ENCODE assay signal across 19 mouse cellular contexts in the genomic region with DNA sequence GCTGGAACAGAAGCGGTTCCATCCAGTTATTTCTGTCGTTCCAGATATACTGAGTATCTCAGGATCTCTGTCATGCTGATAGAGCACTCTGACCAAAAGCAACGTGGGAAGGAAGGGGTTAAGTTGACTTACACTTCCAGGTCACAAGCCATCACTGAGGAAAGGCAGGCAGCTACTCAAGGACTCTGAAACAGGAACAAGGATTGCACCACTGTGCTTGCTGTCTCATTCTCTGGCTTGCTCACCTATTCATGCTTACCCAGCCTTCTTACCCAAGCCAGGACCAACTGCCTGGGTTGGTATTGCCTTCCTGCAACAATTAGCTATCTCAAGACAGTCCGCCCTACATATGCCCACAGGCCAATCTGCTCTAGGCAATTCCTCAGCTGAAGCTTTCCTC. TPM values are rescaled to one million over a fixed set of nuclear protein-coding genes. Genes with fewer than 3 reads are reported as not detected.
DNase-seq lines count a peak whose midpoint lies in the region; ATAC-seq and TF ChIP-seq lines count a peak whose summit lies in the region.
"Had no signal": no experiment of that assay in that cellular context is flagged by ENCODE, and none has a peak within 500 bp of the region (broad histone marks: within the 10 kb centered on the region; RNA-seq: fewer than 3 reads in every experiment).

No protein-coding gene starts in this region.

- no peak overlapping the region for H3K27ac ChIP-seq in lung, embryonic 14.5 days (ENCODE audit: low read depth)
- no peak overlapping the region for H3K27ac ChIP-seq in stomach, embryonic 14.5 days (ENCODE audit: low read length)
- H3K27ac ChIP-seq: limb, embryonic 10.5 days; liver, embryonic 15.5 days; neural tube, embryonic 13.5 days had no signal

- TF ChIP-seq CTCF in lung, embryonic 14.5 days (IDR thresholded peaks at IDR 0.05; ENCODE audit: low read depth): no peak
- TF ChIP-seq CTCF in lung, adult 2 months (IDR thresholded peaks at IDR 0.05; ENCODE audit: insufficient read depth, low read length): no peak

- peak overlapping the region; percentile 48 for H3K4me2 ChIP-seq in lung, embryonic 14.5 days
- H3K4me2 ChIP-seq in stomach, embryonic 14.5 days (replicated peaks; ENCODE audit: low read depth, low read length): peak overlapping the region; percentile 22
- H3K4me2 ChIP-seq: liver, embryonic 15.5 days; neural tube, embryonic 13.5 days had no signal

- H3K4me3 ChIP-seq in lung, embryonic 14.5 days (ENCODE audit: low read depth, low read length): peak overlapping the region; percentile 8; the same call in 1 of the 2 replicates
- H3K4me3 ChIP-seq in lung, adult 2 months (replicated peaks; ENCODE audit: extremely low read depth, low read depth, low read length): no peak overlapping the region
- H3K4me3 ChIP-seq in stomach, embryonic 14.5 days (ENCODE audit: low read depth, low read length): no peak overlapping the region
- H3K4me3 ChIP-seq: erythroblast, embryonic 14.5 days; limb, embryonic 10.5 days; liver, embryonic 15.5 days; neural tube, embryonic 13.5 days had no signal

- no peak for DNase-seq in lung, embryonic 14.5 days
- no peak for DNase-seq in lung, adult 2 months
- DNase-seq in adrenal gland, postnatal 25 days: no peak
- DNase-seq in left cerebral cortex, postnatal 10 days (ENCODE audit: extremely low spot score in 1 of 2, low spot score in 2 of 2): no peak
- DNase-seq: cerebellum, adult 11-12 months; gastrocnemius, postnatal 25 days; heart, postnatal 10 days; kidney, postnatal 14 days; layer of hippocampus, postnatal 36 days; right cerebral cortex, adult 18-20 months had no signal

- intact Hi-C loops in left cerebral cortex, postnatal 10 days (cut with DNase I): no loop called here

- no peaks in the 10 kb centered on the region for H3K36me3 ChIP-seq in lung, embryonic 14.5 days (ENCODE audit: insufficient read depth)
- no peaks in the 10 kb centered on the region for H3K36me3 ChIP-seq in stomach, embryonic 14.5 days (ENCODE audit: control insufficient read depth, insufficient read depth, low read length)
- H3K36me3 ChIP-seq: limb, embryonic 10.5 days; liver, embryonic 15.5 days; neural tube, embryonic 13.5 days had no signal

- no peaks in the 10 kb centered on the region for H3K4me1 ChIP-seq in lung, embryonic 14.5 days (ENCODE audit: insufficient read depth)
- peaks cover 6% of the 10 kb centered on the region; the same call in 1 of the 2 replicates for H3K4me1 ChIP-seq in lung, adult 2 months (ENCODE audit: control insufficient read depth, insufficient read depth, low read length)
- H3K4me1 ChIP-seq in stomach, embryonic 14.5 days (ENCODE audit: control insufficient read depth, insufficient read depth, low read length): no peaks in the 10 kb centered on the region
- H3K4me1 ChIP-seq: liver, embryonic 15.5 days; neural tube, embryonic 13.5 days had no signal

- no peak overlapping the region for H3K9ac ChIP-seq in lung, embryonic 14.5 days
- H3K9ac ChIP-seq in stomach, embryonic 14.5 days (replicated peaks; ENCODE audit: low read depth, low read length): no peak overlapping the region
- H3K9ac ChIP-seq: liver, embryonic 15.5 days; neural tube, embryonic 13.5 days had no signal

- no peaks in the 10 kb centered on the region for H3K9me3 ChIP-seq in lung, embryonic 14.5 days (ENCODE audit: low read depth, low read length)
- H3K9me3 ChIP-seq in stomach, embryonic 14.5 days (ENCODE audit: control insufficient read depth, low read depth, low read length): no peaks in the 10 kb centered on the region
- H3K9me3 ChIP-seq: limb, embryonic 10.5 days; liver, embryonic 15.5 days; neural tube, embryonic 13.5 days had no signal

- WGBS in lung, embryonic 14.5 days: 42% methylated on average over 4 of the region's 4 CpGs
- WGBS in lung, adult 2 months: 34% methylated on average over 4 of the region's 4 CpGs
- WGBS in stomach, embryonic 14.5 days: 45% methylated on average over 4 of the region's 4 CpGs

- ATAC-seq in lung, embryonic 14.5 days (ENCODE audit: insufficient read depth): no peak; the same call in 1 of the 2 replicates
- peak; percentile 83 for ATAC-seq in common myeloid progenitor, adult 5-6 weeks (replicated peaks; ENCODE audit: low read depth, poor library complexity, severe bottlenecking)
- peak; percentile 59 to 90; a peak in 2 of 4 replicates for ATAC-seq in hematopoietic stem cell, adult 5-6 weeks (replicated peaks in 1 of 2; ENCODE audit: insufficient read depth in 1 of 2, low FRiP score in 2 of 2, low TSS enrichment in 1 of 2, low read depth in 1 of 2, poor library complexity in 2 of 2, severe bottlenecking in 2 of 2)
- no peak for ATAC-seq in stomach, embryonic 14.5 days (ENCODE audit: insufficient number of reproducible peaks, insufficient read depth, low FRiP score, low read depth)
- ATAC-seq: midbrain, embryonic 16.5 days had no signal

- H3K27me3 ChIP-seq in lung, embryonic 14.5 days (ENCODE audit: insufficient read depth, low read length): no peaks in the 10 kb centered on the region
- no peaks in the 10 kb centered on the region for H3K27me3 ChIP-seq in stomach, embryonic 14.5 days (ENCODE audit: control insufficient read depth, insufficient read depth, low read length)
- H3K27me3 ChIP-seq: liver, embryonic 15.5 days; neural tube, embryonic 13.5 days had no signal

- no peak for TF ChIP-seq POLR2A in lung, adult 2 months (IDR thresholded peaks at IDR 0.05; ENCODE audit: borderline replicate concordance, extremely low read depth, low read depth, low read length)

RNA-seq across cellular contexts. Expression of gene Gm5447, which starts 31.0 kb away (rescaled TPM):
- polyA plus RNA-seq in lung, embryonic 14.5 days (2014; fragmentation: Nextera tagmentation; extraction: Ambion mirVana): 0.14 TPM in 1 of 2 replicates, not detected in the other
- polyA plus RNA-seq in lung, adult 2 months (2012; rRNA removed): not detected in 2 replicates
- total RNA-seq in common myeloid progenitor, adult 5-6 weeks (2017): not detected in 2 replicates
- total RNA-seq in hematopoietic stem cell, adult 5-6 weeks (2017): not detected in 2 replicates
- polyA plus RNA-seq in stomach, embryonic 14.5 days (2014; fragmentation: Nextera tagmentation; extraction: Ambion mirVana): 0.13 and 0.14 TPM in 2 replicates
- total RNA-seq in adrenal gland, postnatal 25 days (2021): not detected in 2 replicates
- under 1 TPM in 1 of 2 experiments, not detected in 1; 0.26 TPM for total RNA-seq in left cerebral cortex, postnatal 10 days (2021)
- total RNA-seq: gastrocnemius, postnatal 25 days; heart, postnatal 10 days; layer of hippocampus, postnatal 36 days had no signal
- polyA plus RNA-seq: erythroblast, embryonic 14.5 days; limb, embryonic 10.5 days; midbrain, embryonic 16.5 days; neural tube, embryonic 13.5 days; thymus, postnatal 0 days had no signal

RNA-seq across cellular contexts. Expression of gene Exoc2, which starts 31.1 kb away (rescaled TPM):
- 43.6 and 47.0 TPM in 2 replicates for polyA plus RNA-seq in lung, embryonic 14.5 days (2014; fragmentation: Nextera tagmentation; extraction: Ambion mirVana)
- polyA plus RNA-seq in lung, adult 2 months (2012; rRNA removed): 9.8 and 12.4 TPM in 2 replicates
- total RNA-seq in common myeloid progenitor, adult 5-6 weeks (2017): 50.5 and 56.9 TPM in 2 replicates
- total RNA-seq in hematopoietic stem cell, adult 5-6 weeks (2017): 60.9 and 70.6 TPM in 2 replicates
- polyA plus RNA-seq in stomach, embryonic 14.5 days (2014; fragmentation: Nextera tagmentation; extraction: Ambion mirVana): 36.0 and 37.1 TPM in 2 replicates
- 28.5 and 40.3 TPM in 2 replicates for total RNA-seq in adrenal gland, postnatal 25 days (2021)
- 10 to 100 TPM; 45.1 to 46.5 TPM for total RNA-seq in left cerebral cortex, postnatal 10 days (2021)

RNA-seq across cellular contexts. Expression of gene Hus1b, which starts 57.4 kb away (rescaled TPM):
- polyA plus RNA-seq in lung, embryonic 14.5 days (2014; fragmentation: Nextera tagmentation; extraction: Ambion mirVana): 0.20 TPM in 1 of 2 replicates, not detected in the other
- 0.09 and 0.22 TPM in 2 replicates for polyA plus RNA-seq in lung, adult 2 months (2012; rRNA removed)
- total RNA-seq in common myeloid progenitor, adult 5-6 weeks (2017): 0.55 TPM in 1 of 2 replicates, not detected in the other
- total RNA-seq in hematopoietic stem cell, adult 5-6 weeks (2017): 1.1 and 1.4 TPM in 2 replicates
- polyA plus RNA-seq in stomach, embryonic 14.5 days (2014; fragmentation: Nextera tagmentation; extraction: Ambion mirVana): 0.21 and 0.35 TPM in 2 replicates
- 1.2 and 1.3 TPM in 2 replicates for total RNA-seq in adrenal gland, postnatal 25 days (2021)
- total RNA-seq in left cerebral cortex, postnatal 10 days (2021): under 1 TPM; 0.41 to 0.77 TPM
- polyA plus RNA-seq: erythroblast, embryonic 14.5 days; limb, embryonic 10.5 days; liver, embryonic 15.5 days; midbrain, embryonic 16.5 days; neural tube, embryonic 13.5 days had no signal

Comparison
In these comparisons a context has a peak if more than half of its experiments do, and no peak if none do; other contexts are left out.
1. ATAC-seq: peak in common myeloid progenitor, adult 5-6 weeks (single experiment) and hematopoietic stem cell, adult 5-6 weeks (2 of 2); none in lung, embryonic 14.5 days (single experiment) and stomach, embryonic 14.5 days (single experiment).